Mouse (Mus musculus) embryo, embryonic 11.5 days (tissue): ENCODE measurements at regions not wholly inside any gene's neighbourhood (a gene's known extent, or its start where the extent isn't known, plus 50 kb on each side); places are given as distances from the start of the nearest gene placed in this dataset.
"Not testable (repeated sequence)": the region's sequence is repeated elsewhere in the genome, so short reads cannot be mapped to it uniquely, and the experiment has no call there.

Experiments
- DNase-seq: peaks from one replicate; pipeline ENCODE4 v3.0.0-alpha.2; 2012; ENCODE audit warnings: low read depth, low spot score

- not testable (repeated sequence) for DNase-seq
Observed at GRCm38 (mm10) chr16:20860606-20861005, 126.3 kb upstream of the Thpo start.

DNA sequence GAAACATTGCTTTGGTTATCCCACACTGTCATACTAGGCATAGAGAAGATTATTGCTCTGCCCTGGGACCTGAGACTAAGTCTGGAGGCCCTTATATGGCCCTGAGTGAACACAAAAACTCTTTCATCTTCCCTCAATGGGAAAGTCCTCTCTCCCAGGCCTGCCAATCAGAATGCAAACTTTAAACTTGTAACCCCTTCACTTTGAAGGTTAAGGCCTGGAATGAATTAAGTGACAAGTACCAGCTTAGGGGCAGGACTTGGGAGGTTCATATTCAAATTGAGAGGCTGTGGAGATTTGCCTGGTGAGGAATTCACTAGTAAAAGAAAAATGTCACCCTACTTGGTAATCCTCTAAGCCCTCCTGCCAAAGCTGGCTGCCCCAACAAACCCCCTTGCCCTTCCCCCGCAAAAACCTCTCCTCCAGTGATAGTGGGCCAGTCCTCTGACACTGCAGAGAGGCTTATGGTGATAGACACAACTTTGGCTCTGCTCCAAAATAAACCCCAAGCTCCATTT lies 120.4 kb upstream of the Thpo start:
- DNase-seq, result no peak

DNA sequence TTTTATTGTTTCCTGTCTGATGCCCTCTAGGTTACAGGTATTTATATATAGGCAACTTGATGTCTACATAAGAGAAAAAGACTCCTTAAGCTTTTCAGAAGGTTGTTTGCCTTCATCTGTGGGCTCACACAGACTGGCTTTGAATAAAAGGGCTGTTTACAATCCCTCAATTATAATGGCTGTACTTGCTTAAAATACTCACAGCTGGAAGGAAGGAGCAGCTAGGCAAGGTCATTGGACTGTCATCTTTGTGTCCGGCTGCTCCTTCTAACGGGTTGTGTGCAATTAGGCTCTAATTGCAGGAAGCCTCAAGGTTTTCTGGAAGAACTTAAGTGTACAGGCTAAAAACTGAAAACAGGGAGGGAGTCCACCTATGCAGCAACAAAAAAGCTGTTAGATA lies 103.8 kb upstream of the Thpo start:
- DNase-seq, result no peak

DNA sequence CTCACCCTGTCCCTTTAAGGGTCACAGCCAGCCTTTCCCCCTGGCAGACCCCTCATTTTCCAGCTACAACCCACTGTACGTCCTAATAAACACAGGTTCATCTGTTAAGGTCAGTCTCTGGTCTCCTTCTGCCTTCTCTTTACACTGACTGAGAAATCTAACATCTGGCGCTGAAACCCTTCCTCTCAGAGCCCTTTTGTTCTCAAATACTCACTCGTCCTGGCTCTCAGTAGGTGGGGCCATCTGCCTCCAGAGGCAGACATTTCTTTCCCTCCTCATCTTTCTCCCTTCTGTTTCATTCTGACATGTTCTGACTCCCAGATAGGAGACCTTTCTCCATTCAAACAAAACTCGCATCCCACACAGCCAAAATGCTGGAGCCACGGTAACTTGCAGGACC lies 102.6 kb upstream of the Thpo start:
- no peak for DNase-seq

GRCm38 (mm10) chr16:20833838-20834237 lies 99.5 kb upstream of the Thpo start:
- DNase-seq, result not testable (repeated sequence)

DNA sequence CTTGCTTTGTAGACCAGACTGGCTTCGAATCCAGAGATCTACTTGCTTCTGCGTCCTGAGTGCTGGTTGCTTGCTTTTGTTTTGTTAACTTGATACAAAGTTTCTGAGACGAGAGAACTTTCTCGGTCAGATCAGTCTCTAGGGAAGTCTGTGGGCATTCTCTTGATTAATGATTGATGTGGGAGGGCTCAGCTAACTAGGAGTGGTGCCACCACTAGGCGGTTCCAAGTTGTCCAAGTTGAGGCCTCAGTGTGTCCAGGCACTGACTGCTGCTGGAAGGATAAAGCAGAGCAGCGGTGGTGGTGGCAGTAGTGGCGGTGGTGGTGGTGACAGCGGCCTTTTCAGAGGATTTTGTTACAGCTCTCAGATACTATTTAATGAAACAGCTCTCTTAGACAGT lies 99.0 kb upstream of the Thpo start:
- DNase-seq, result no peak

DNA sequence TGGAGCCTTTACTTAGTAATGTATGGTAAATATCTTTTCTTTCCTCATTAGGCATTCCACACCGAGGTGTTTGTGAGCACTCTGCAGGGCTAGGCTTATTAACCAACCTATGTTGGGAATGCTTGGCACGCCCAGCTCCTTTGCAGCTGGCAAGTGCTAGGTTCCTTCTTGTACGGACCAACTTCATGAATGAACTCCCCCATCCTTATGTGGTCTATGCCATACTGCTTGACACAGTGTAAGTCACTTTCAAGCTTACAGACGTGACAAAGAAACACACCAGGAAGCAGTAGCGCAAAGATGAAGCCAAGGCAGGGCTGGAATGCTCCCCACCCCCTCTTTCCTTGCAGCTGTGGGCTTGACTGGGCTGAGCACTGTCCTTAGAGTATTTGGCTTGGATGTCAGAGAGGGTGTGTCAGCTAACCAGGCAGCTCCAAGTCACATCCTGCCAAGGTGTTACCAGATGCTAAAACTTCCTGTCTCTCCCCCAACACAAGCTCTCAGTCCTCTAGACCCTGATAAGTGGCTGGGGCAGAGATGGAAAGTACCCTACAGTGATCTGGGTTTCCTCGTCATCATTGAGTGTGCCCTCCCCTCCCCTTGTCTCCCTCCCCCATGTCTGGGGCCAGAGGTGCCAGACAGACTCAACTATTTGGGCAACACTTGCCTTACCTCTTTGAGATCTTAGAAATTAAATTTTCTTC lies 95.6 kb upstream of the Thpo start:
- DNase-seq, result no peak

DNA sequence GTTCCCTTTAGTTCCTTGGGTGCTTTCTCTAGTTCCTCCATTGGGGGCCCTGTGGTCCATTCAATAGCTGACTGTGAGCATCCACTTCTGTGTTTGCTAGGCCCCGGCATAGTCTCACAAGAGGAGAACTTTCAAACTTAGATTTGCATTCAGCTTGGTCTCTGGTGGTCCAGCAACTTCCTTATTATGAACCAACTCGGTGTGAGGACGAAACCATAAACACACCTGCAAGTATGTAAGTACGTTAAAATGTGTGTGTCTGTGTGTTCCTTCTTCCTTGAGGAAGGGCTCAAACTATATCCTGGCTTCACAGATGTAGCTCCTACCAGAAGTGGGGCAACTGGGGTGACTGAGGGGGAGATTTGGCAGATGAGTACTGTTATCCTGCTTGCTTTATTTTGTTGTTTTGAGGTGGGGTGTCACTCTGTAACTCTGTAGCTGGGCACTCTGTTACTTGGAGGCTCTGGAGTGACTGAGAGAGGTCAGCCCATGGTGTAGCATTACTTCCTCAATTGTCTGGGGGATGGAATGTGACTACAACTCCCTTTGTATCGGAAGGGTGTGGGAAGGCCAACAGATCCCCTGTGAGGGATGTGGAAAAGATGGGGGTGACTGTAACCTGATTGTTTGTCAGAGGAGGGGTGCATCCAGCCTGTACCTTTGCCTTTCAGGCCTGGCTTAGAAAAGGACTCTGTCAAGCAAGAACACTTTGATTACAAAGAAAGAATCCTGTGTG lies 94.9 kb upstream of the Thpo start:
- no peak for DNase-seq

DNA sequence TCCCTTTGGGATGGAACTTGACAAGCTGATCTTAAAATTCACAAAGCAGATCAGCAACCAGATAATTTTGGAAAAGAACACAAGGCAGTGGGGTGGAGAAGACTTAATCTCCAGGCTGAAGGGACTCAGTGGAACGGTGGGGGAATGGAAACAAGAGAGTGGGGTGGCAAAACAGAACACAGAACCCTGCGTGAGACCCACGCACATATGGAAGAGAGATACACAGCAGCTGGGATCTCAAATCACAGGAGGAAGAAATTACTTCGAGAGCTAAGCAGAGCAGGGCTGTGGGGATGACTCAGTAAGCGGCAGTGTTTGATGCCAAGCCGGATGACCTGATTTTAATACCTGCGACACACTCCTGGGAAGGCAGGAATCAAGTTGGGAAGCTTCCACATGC lies 89.9 kb upstream of the Thpo start:
- no peak for DNase-seq

DNA sequence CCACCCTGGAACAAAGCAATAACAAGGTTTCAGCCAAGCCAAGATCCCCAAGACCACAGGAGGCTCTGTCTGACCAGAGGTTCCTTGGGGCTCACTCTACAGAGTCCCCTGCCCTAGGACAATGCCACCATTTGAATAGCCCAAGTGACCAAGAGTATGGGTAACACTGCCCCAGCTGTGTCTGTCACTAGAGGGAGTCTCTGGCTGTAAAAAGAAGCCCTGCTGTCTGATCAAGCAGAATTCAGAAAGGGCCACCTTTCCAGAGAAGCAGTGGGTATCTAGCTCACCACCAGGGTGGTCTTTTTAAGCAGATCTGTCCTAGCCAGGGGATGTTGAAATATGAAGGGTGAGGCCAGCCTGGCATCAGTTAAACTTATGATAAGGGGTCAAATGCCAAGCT lies 86.6 kb upstream of the Thpo start:
- DNase-seq, result no peak

DNA sequence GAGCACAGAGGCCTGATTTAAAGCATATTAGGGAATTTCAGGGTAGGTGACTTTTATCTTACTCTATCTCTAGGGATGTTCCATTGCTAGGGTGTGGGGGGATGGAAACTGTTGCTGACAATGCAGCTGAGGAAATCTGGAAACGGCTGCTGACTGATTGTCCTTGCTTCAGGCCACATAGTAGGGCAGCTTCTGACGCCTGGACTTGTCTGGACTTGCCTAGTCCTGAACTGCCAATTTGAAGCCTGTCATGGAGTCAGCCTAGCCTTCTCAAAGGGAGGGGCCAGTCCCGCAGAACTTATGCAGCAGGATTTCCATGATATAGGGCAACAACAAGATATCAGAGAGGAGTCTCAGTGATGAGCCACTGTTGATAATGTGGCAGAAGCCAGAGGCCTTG lies 85.3 kb upstream of the Thpo start:
- no peak for DNase-seq

DNA sequence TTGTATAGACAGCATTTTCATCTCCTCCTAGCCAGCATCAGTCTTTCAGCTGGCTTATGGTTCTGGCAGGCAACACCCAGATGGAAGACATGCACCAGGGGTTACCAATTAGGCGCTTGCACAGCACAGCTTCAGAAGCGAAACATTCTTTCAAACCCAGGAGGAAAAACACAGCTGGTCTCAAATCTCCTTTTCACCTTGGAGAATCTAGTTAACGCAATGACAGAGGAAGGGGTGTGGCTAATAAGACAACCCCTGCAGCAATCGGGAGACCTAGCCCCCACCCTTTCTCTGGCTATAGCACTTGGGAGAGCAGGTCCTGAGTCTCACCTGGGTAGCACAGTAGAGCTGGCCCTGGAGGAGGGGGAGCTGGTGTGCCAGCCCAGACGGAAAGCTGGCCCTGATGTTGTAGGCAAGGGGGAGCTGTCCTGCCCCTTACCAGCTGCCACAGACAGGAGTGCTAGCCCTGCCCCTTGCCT lies 84.4 kb upstream of the Thpo start:
- DNase-seq, result no peak

DNA sequence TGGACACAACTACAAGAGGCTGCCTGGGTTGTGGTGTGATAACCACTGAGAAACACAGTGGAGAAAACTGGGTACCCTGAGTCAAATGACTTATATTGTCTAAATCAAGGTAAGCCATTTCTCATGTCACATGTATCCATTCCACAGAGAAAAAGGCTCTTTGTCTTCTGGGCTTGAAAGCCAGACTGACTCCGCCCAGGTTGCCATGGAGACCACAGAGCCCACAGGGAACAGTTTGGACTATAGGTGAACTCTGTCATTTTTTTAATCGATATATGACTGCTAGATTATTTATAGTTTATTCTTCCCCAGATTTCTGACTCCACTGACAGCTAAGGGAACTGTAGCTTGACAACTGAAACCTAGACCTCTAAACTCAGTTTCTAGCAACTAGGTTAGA lies 80.7 kb upstream of the Thpo start:
- DNase-seq, result no peak

DNA sequence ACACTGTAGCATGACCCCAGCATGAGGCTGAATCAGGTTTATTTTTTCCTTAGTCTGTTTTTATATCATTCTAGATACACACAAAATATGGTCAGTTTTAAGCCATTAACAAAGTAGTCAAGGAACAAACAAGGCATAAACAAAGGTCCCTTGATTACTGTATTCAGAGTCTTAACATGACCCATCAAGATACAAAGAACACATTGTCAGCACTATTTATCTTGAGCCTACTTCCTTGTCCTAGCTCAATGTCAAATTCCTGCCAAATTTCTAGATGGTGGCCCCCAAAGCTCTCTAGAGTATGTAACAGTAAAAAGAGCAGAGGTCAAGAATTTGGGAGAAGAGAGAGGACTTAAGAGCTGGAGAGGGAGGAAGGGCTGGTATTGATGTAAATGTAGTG lies 79.9 kb upstream of the Thpo start:
- DNase-seq, result no peak

DNA sequence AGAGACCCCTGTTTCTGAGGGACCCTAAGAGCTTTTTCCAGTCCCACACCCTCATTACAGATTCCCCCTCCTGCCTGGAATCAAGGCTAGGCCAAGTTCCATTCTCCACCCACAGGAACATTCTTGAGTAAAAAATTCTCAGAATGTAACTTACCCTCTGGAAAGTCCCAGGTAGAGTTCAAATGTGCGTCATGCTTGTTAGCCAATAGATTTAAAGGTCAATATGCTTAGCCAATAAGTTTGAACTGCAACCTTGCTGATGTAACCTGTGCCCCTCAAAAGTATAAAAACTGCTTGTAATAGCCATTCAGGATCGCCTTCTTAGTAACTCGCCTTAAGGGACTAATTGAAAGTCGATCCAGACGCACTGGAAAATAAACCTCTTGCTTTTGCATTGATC lies 77.7 kb upstream of the Thpo start:
- not testable (repeated sequence) for DNase-seq

- no peak for DNase-seq
Observed at GRCm38 (mm10) chr16:20810322-20810721, 76.0 kb upstream of the Thpo start.

DNA sequence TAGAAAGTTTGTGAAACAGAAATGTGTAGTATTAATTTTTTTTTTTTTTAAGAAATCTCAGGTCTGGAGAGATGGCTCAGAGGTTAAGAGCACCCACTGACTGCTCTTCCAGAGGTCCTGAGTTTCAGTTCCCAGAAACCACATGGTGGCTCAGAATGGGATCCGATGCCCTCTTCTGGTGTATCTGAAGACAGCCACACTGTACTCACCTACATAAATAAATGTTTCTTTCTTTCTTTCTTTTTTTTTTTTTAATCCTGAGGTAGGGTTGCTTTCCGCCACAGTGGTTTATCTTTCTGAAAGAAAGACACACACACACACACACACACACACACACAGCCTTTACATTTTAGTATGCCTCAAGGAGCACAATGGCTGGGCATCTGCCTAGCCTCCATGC lies 74.0 kb upstream of the Thpo start:
- no peak for DNase-seq

- DNase-seq, result no peak
Observed at GRCm38 (mm10) chr16:20806739-20807138, 72.4 kb upstream of the Thpo start.

GRCm38 (mm10) chr16:20805793-20806192 lies 71.5 kb upstream of the Thpo start:
- DNase-seq, result no peak

DNA sequence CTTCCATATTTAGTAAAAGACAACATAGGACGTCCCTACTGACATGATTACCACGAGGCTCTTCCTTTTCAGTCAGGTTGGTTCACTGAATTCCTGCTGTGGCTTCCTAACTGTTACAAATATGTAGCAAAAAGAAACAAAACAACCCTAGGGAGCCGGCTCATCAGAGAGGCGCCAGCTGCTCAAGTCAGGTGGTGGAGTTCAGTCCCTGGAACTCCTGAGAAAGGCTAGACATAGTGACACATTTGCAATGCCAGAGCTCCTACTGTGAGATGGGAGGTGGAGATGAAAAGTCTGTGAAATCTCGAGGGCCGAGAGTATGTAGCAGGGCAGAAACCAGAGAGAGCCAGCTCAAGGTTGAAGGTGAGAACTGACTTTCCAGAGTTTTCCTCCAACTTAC lies 70.8 kb upstream of the Thpo start:
- no peak for DNase-seq

DNA sequence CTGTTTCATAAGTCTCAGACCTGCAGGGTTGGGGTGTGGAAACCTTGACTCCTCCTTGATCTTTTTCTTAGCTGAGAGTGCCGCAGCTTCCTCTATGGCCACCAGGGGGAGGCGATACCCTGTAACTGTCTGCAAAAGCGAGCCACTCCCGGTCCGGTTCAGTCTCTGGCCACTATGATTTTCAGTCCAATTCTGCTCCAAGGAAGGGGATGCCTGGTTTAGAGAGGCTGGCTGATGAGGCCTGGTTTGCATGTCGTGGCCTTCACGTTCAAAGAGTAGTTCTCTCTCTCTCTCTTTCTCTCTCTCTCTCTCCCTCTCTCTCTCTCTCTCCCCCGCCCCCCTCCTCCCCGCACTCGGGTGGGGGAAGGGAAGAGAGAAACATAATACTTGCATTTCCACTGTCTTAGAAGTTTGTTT lies 70.3 kb upstream of the Thpo start:
- DNase-seq, result peak; percentile 66

- DNase-seq, result no peak
Observed at GRCm38 (mm10) chr16:20803278-20803930, 69.1 kb upstream of the Thpo start.

GRCm38 (mm10) chr16:20802724-20803123 lies 68.4 kb upstream of the Thpo start:
- no peak for DNase-seq
